Mouse (Mus musculus) stomach, embryonic 14.5 days (tissue): ENCODE measurements around the gene Lonp2. TPM values are rescaled to one million over a fixed set of nuclear protein-coding genes. Genes with fewer than 3 reads are reported as not detected.

Experiments
- ATAC-seq: fragments of 200-750 bp; cut with Nextera tagmentation; 2 replicates; pipeline ENCODE4 v1.8.0; 2017; ENCODE audit warnings: low read depth, moderate TSS enrichment; ENCODE audit not compliant: insufficient number of reproducible peaks, insufficient read depth, low FRiP score
- H3K27ac ChIP-seq: fragments of 300-500 bp; sonication (generic); 2 replicates; pipeline ENCODE4 v1.5.1; 2014; ENCODE audit warnings: mild to moderate bottlenecking, low read length, moderate library complexity, mixed read lengths
- H3K27me3 ChIP-seq: fragments of 300-500 bp; sonication (generic); 2 replicates; pipeline ENCODE4 v1.6.1; 2014; ENCODE audit warnings: low read length, control low read depth, mixed read lengths; ENCODE audit not compliant: control insufficient read depth, insufficient read depth
- H3K36me3 ChIP-seq: fragments of 300-500 bp; sonication (generic); 2 replicates; pipeline ENCODE4 v1.6.1; 2014; ENCODE audit warnings: mild to moderate bottlenecking, control low read depth, low read length, moderate library complexity, mixed read lengths; ENCODE audit not compliant: control insufficient read depth, insufficient read depth
- H3K4me1 ChIP-seq: fragments of 300-500 bp; sonication (generic); 2 replicates; pipeline ENCODE4 v1.6.1; 2014; ENCODE audit warnings: low read length, control low read depth, mixed read lengths; ENCODE audit not compliant: control insufficient read depth, insufficient read depth
- H3K4me2 ChIP-seq: fragments of 300-500 bp; sonication (generic); replicated peaks from 2 replicates; pipeline ENCODE4 v1.6.1; 2014; ENCODE audit warnings: low read depth, low read length, control low read depth
- H3K4me3 ChIP-seq: fragments of 300-500 bp; sonication (generic); 2 replicates; pipeline ENCODE4 v1.5.1; 2014; ENCODE audit warnings: low read depth, low read length, control low read depth
- H3K9ac ChIP-seq: fragments of 300-500 bp; sonication (generic); replicated peaks from 2 replicates; pipeline ENCODE4 v1.6.1; 2014; ENCODE audit warnings: low read depth, mild to moderate bottlenecking, control low read depth, low read length, moderate library complexity, mixed read lengths
- H3K9me3 ChIP-seq: fragments of 300-500 bp; sonication (generic); 2 replicates; pipeline ENCODE4 v1.6.1; 2016; ENCODE audit warnings: low read depth, low read length, control low read depth; ENCODE audit not compliant: control insufficient read depth
- WGBS: fragments of 180-500 bp; shearing (Covaris S2); extraction: QIAGEN DNeasy Blood & Tissue Kit; methylation state at CpG from one replicate; pipeline ENCODE4 v1.1.7; 2014; 5-methylcytosine and 5-hydroxymethylcytosine counted together
- polyA plus RNA-seq: library from polyadenylated mRNA; unstranded; fragments of >200 nt; fragmentation: Nextera tagmentation; extraction: Ambion mirVana; gene quantifications from 2 replicates; pipeline ENCODE4 v1.2.1, GENCODE M21; 2014

The Lonp2 gene
- polyA plus RNA-seq, 1 experiment from 2014 or later = 45.4 TPM

GRCm38 (mm10) chr8:86721490-86721889 is 97.6 kb downstream of the Lonp2 start:
- Histone ChIP-seq H3K9ac (no peak overlapping the region), H3K4me2 (no peak overlapping the region), H3K27me3 (no peaks in the 10 kb centered on the region), H3K36me3 (peaks cover 15% of the 10 kb centered on the region; the same call in 1 of the 2 replicates), H3K27ac (no peak overlapping the region), H3K4me3 (no peak overlapping the region), H3K4me1 (no peaks in the 10 kb centered on the region), H3K9me3 (no peaks in the 10 kb centered on the region)
- no peak for ATAC-seq
- WGBS = 88% methylated on average over 2 of the region's 2 CpGs

- no peak for ATAC-seq
- Histone ChIP-seq H3K4me1 (peaks cover 14% of the 10 kb centered on the region), H3K27ac (no peak overlapping the region), H3K4me2 (no peak overlapping the region), H3K36me3 (no peaks in the 10 kb centered on the region; the same call in 1 of the 2 replicates), H3K4me3 (no peak overlapping the region), H3K9me3 (no peaks in the 10 kb centered on the region), H3K9ac (no peak overlapping the region), H3K27me3 (no peaks in the 10 kb centered on the region)
- WGBS = 73% methylated on average over 6 of the region's 6 CpGs
Observed at GRCm38 (mm10) chr8:86726959-86727358, 103.1 kb downstream of the Lonp2 start.

- WGBS = 52% methylated on average over 19 of the region's 19 CpGs
- Histone ChIP-seq H3K4me3 (no peak overlapping the region), H3K27me3 (no peaks in the 10 kb centered on the region), H3K9ac (no peak overlapping the region), H3K9me3 (no peaks in the 10 kb centered on the region), H3K4me2 (no peak overlapping the region), H3K27ac (no peak overlapping the region), H3K36me3 (no peaks in the 10 kb centered on the region), H3K4me1 (peaks cover 14% of the 10 kb centered on the region)
- ATAC-seq = no peak
Observed at GRCm38 (mm10) chr8:86728224-86728950, 104.5 kb downstream of the Lonp2 start.

- Histone ChIP-seq H3K9ac (no peak overlapping the region), H3K27me3 (no peaks in the 10 kb centered on the region), H3K4me3 (no peak overlapping the region), H3K4me2 (no peak overlapping the region), H3K4me1 (peaks cover 14% of the 10 kb centered on the region), H3K9me3 (no peaks in the 10 kb centered on the region), H3K27ac (no peak overlapping the region), H3K36me3 (no peaks in the 10 kb centered on the region)
- no peak for ATAC-seq
- 41% methylated on average over 3 of the region's 3 CpGs for WGBS
Observed at GRCm38 (mm10) chr8:86730303-86730702, 106.5 kb downstream of the Lonp2 start.

GRCm38 (mm10) chr8:86730860-86731259 is 107.0 kb downstream of the Lonp2 start:
- Histone ChIP-seq H3K27me3 (no peaks in the 10 kb centered on the region), H3K4me1 (peaks cover 14% of the 10 kb centered on the region), H3K9me3 (no peaks in the 10 kb centered on the region), H3K9ac (no peak overlapping the region), H3K4me3 (no peak overlapping the region), H3K4me2 (no peak overlapping the region), H3K27ac (no peak overlapping the region), H3K36me3 (no peaks in the 10 kb centered on the region)
- no peak for ATAC-seq
- WGBS = 87% methylated on average over 1 of the region's 1 CpGs

GRCm38 (mm10) chr8:86734171-86734570 is 110.3 kb downstream of the Lonp2 start:
- Histone ChIP-seq H3K27me3 (no peaks in the 10 kb centered on the region), H3K9me3 (no peaks in the 10 kb centered on the region), H3K4me3 (no peak overlapping the region), H3K9ac (no peak overlapping the region), H3K27ac (no peak overlapping the region), H3K4me2 (no peak overlapping the region), H3K4me1 (peaks cover 10% of the 10 kb centered on the region; the same call in 1 of the 2 replicates), H3K36me3 (no peaks in the 10 kb centered on the region)
- WGBS = 76% methylated on average over 4 of the region's 4 CpGs
- no peak for ATAC-seq

- ATAC-seq = no peak
- 80% methylated on average over 1 of the region's 1 CpGs for WGBS
Observed at GRCm38 (mm10) chr8:86734954-86735353, 111.1 kb downstream of the Lonp2 start.

GRCm38 (mm10) chr8:86735446-86736111 is 111.7 kb downstream of the Lonp2 start:
- no peaks in the 10 kb centered on the region for H3K27me3 ChIP-seq
- no peak overlapping the region for H3K27ac ChIP-seq
- H3K4me3 ChIP-seq = no peak overlapping the region
- WGBS = 46% methylated on average over 3 of the region's 3 CpGs
- H3K9me3 ChIP-seq = no peaks in the 10 kb centered on the region
- peaks cover 10% of the 10 kb centered on the region; the same call in 1 of the 2 replicates for H3K4me1 ChIP-seq
- no peak overlapping the region for H3K9ac ChIP-seq
- no peak for ATAC-seq
- H3K36me3 ChIP-seq = no peaks in the 10 kb centered on the region
- H3K4me2 ChIP-seq = no peak overlapping the region

More at GRCm38 (mm10) chr8:86734954-86735353, 111.1 kb downstream of the Lonp2 start:
- no peaks in the 10 kb centered on the region for H3K36me3 ChIP-seq
- H3K9me3 ChIP-seq = no peaks in the 10 kb centered on the region
- no peak overlapping the region for H3K27ac ChIP-seq
- peaks cover 10% of the 10 kb centered on the region; the same call in 1 of the 2 replicates for H3K4me1 ChIP-seq
- no peak overlapping the region for H3K4me2 ChIP-seq
- no peak overlapping the region for H3K4me3 ChIP-seq
- H3K27me3 ChIP-seq = no peaks in the 10 kb centered on the region
- no peak overlapping the region for H3K9ac ChIP-seq
